Mouse (Mus musculus): Measurements from ENCODE around the gene Fer1l4.

DNA sequence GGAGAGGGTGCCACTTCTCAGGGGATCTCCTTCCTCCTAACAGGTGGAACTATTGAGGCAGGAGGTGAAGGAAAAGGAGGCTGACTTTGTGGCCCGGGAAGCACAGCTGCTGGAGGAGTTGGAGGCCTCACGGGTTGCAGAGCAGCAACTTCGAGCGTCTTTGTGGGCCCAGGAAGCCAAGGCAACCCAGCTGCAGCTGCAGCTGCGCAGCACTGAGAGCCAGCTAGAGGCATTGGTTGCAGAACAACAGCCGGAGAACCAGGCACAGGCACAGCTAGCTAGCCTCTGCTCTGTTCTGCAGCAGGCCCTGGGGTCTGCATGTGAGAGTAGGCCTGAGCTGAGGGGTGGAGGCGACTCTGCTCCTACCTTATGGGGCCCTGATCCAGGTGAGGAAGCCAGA is 67.0 kb downstream of the Fer1l4 start:
- TF ChIP-seq CTCF (IDR thresholded peaks at IDR 0.05; ENCODE audit: control insufficient read depth, insufficient read depth, insufficient read length) (no peak), USF1 (IDR thresholded peaks at IDR 0.05; ENCODE audit: low read depth) (no peak), CEBPB (IDR thresholded peaks at IDR 0.05; ENCODE audit: low read depth) (no peak)

Data from C2C12 (cell line).